Mouse (Mus musculus): ENCODE measurements around the gene C330007P06Rik. TPM values are rescaled to one million over a fixed set of nuclear protein-coding genes. Genes with fewer than 3 reads are reported as not detected.
"Not testable (repeated sequence)": the region's sequence is repeated elsewhere in the genome, so short reads cannot be mapped to it uniquely, and the experiment has no call there.

C330007P06Rik gene
- polyA plus RNA-seq (2016; fragmentation: Nextera tagmentation; extraction: Ambion mirVana) = 21.9 and 26.5 TPM in 2 replicates

DNA sequence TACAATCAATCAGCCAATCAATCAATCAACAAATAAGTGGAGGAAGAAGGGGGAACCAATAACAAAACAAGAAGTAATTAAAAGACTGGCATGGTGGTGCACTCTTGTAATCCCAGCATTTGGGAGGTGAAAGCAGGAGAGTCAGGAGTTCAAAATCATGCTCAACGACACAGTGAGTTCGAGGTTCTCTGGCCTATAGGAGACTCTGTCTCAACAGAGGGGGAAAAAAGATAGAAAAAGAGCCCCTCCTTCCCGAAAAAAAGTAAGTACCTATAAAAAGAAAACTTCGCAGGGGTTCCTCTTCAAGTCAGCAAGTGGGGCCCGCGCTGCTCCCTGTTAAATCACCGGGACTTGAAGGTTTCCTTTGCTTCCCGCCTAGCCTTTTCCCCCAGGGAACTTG lies at the start of gene C330007P06Rik, which contains the start of gene Ube2a:
Gene C330007P06Rik (minus strand): TSS at position 347 of the 400 bp plus-strand sequence.
Gene Ube2a (plus strand): TSS at position 136 of the 400 bp plus-strand sequence.
- Histone ChIP-seq H3K9me3 (no peaks in the 10 kb centered on the region), H3K4me3 (peak within 1 kb of the TSS; percentile 75), H3K4me1 (no peaks in the 10 kb centered on the region), H3K36me3 (no peaks in the 10 kb centered on the region), H3K27me3 (ENCODE audit: insufficient read depth, poor library complexity, severe bottlenecking) (peaks cover 9% of the 10 kb centered on the region; the same call in 1 of the 2 replicates), H3K27ac (peak within 1 kb of the TSS; percentile 87)
- DNase-seq (ENCODE audit: low spot score) = no peak
- WGBS = 19% methylated on average over 8 of the region's 8 CpGs

DNA sequence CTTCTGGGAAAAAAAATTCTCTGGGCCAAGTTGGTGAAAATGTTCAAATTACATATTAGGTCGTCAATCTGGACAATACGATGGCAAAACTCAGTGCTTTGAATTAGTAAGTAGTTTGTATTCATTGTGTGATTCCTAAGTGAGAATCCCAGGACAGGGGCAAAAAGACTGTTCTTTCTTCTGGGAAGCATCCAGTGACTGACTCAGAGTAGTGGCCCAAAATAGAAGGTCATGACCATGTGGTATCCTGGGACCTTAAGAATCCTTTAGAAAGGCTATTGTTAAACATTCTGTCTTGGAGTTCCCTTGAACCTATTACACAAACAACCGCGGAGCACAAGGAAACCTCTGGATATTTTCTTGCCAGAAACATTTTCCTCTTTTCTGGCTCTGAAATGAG lies 47.4 kb upstream of the C330007P06Rik start:
- 83% methylated on average over 4 of the region's 4 CpGs for WGBS
- H3K9me3 ChIP-seq = no peaks in the 10 kb centered on the region
- H3K36me3 ChIP-seq = no peaks in the 10 kb centered on the region
- H3K4me1 ChIP-seq = no peaks in the 10 kb centered on the region
- no peaks in the 10 kb centered on the region for H3K27me3 ChIP-seq (ENCODE audit: insufficient read depth, poor library complexity, severe bottlenecking)
- no peak overlapping the region for H3K4me3 ChIP-seq
- no peak overlapping the region for H3K27ac ChIP-seq
- no peak for DNase-seq (ENCODE audit: low spot score)

GRCm38 (mm10) chrX:36917749-36918148 lies 43.8 kb upstream of the C330007P06Rik start:
- H3K9me3 ChIP-seq = no peaks in the 10 kb centered on the region
- no peaks in the 10 kb centered on the region for H3K27me3 ChIP-seq (ENCODE audit: insufficient read depth, poor library complexity, severe bottlenecking)
- 94% methylated on average over 1 of the region's 1 CpGs for WGBS
- no peaks in the 10 kb centered on the region for H3K4me1 ChIP-seq
- no peaks in the 10 kb centered on the region for H3K36me3 ChIP-seq
- H3K4me3 ChIP-seq = no peak overlapping the region
- no peak for DNase-seq (ENCODE audit: low spot score)
- H3K27ac ChIP-seq = no peak overlapping the region

- no peaks in the 10 kb centered on the region for H3K9me3 ChIP-seq
- no peak for DNase-seq (ENCODE audit: low spot score)
- WGBS = 44% methylated on average over 12 of the region's 12 CpGs
- no peak overlapping the region for H3K4me3 ChIP-seq
- H3K27me3 ChIP-seq (ENCODE audit: insufficient read depth, poor library complexity, severe bottlenecking) = no peaks in the 10 kb centered on the region
- no peak overlapping the region for H3K27ac ChIP-seq
- no peaks in the 10 kb centered on the region for H3K4me1 ChIP-seq
- no peaks in the 10 kb centered on the region for H3K36me3 ChIP-seq
These were observed 37.4 kb upstream of the C330007P06Rik start for GRCm38 (mm10) chrX:36911343-36911742.

DNA sequence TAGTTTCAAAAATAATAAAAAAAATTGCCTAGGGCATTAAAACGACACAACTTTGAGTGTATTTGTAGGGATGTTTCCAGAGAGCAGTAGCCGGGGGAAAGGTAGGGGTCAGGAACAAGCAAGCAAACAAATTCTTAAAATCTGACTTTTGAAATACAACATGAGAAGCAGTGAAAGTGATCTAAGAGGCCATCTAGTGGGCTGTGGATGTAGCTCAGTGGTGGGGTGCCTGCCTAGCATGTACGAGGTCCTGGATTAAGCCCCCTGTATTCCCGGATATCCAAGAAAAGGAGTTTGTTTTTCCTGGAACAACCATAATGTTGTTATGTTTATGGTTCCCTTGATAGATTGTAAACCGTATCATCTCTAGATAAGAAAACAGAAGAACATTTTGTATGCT lies 32.6 kb upstream of the C330007P06Rik start:
- Histone ChIP-seq H3K9me3 (no peaks in the 10 kb centered on the region), H3K27me3 (ENCODE audit: insufficient read depth, poor library complexity, severe bottlenecking) (no peaks in the 10 kb centered on the region), H3K27ac (no peak overlapping the region), H3K4me3 (no peak overlapping the region), H3K36me3 (no peaks in the 10 kb centered on the region), H3K4me1 (no peaks in the 10 kb centered on the region)
- WGBS = 31% methylated on average over 5 of the region's 5 CpGs
- DNase-seq (ENCODE audit: low spot score) = no peak

- DNase-seq (ENCODE audit: low spot score) = peak; percentile 94
- Histone ChIP-seq H3K36me3 (no peaks in the 10 kb centered on the region), H3K27me3 (ENCODE audit: insufficient read depth, poor library complexity, severe bottlenecking) (no peaks in the 10 kb centered on the region), H3K4me1 (no peaks in the 10 kb centered on the region), H3K27ac (peak overlapping the region; percentile 87), H3K4me3 (peak overlapping the region; percentile 68), H3K9me3 (no peaks in the 10 kb centered on the region)
- WGBS = 19% methylated on average over 31 of the region's 32 CpGs
These were observed 29.3 kb upstream of the C330007P06Rik start for GRCm38 (mm10) chrX:36903115-36903768.

DNA sequence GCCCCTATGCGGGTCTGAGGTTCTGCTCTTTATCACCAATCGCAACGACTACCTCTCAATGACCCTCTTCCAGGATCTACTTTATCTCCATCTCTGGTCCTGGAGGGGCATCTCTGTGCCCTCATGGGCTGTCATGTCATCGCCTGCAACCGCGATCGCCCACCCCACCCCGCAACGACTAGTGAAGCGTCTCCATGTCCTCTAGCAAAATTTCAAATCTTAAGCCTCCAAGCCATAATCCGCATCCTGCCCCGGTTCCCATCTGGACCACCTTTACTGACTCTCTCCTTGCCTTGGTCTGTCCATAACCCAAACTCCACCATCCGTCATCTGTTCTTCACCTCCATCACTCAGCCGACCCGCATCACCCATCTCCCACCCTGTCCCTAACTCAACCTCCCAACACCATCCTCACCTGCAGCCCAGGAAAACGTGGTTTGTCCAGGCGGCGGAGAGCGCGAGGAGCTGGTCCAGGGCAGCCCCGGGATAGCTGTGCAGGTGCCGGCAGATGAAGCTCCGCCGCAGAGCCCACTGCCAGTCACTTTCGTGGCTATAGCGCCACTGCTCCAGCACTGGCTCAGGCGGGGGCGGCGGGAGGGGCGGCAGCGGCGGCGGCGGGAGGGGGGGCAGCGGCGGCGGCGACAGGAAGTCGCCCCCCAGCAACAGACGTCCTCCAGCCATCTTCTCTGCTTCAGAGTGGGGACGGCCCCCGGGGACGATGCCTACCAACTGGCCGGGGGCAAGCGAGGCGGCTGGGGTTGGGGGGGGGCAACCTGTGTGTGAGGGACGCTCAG lies 28.6 kb upstream of the C330007P06Rik start, which contains the start of gene Nkrf:
Gene Nkrf (minus strand): TSS at position 579 of the 794 bp plus-strand sequence.
- H3K36me3 ChIP-seq = no peaks in the 10 kb centered on the region
- H3K4me3 ChIP-seq = peak within 1 kb of the TSS; percentile 68

DNA sequence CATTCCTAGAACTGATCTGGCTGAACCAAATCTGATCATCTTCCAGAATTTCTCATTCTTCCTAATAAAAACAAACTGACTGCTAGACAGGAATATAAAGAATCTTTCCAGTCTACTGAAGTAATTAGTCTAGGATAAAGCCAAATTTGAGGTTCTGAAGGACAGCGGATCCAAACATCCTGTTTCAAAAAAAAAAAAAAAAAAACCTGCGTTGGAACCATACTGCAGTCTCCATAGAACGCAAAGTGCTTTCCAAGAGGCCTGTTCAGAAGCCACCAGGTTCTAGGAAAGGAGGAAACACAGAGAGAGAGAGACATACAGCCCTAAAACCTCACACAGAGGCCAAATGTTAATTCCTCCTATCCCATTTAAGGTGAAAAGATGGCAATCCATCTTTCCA lies 27.7 kb upstream of the C330007P06Rik start:
- DNase-seq (ENCODE audit: low spot score) = no peak
- H3K4me1 ChIP-seq = no peaks in the 10 kb centered on the region
- no peaks in the 10 kb centered on the region for H3K27me3 ChIP-seq (ENCODE audit: insufficient read depth, poor library complexity, severe bottlenecking)
- no peaks in the 10 kb centered on the region for H3K9me3 ChIP-seq
- no peaks in the 10 kb centered on the region for H3K36me3 ChIP-seq
- 35% methylated on average over 3 of the region's 3 CpGs for WGBS
- H3K4me3 ChIP-seq = peak overlapping the region; percentile 68
- no peak overlapping the region for H3K27ac ChIP-seq

More for the DNA sequence above, 28.6 kb upstream of the C330007P06Rik start, which contains the start of gene Nkrf:
- DNase-seq (ENCODE audit: low spot score) = no peak
- Histone ChIP-seq H3K4me1 (no peaks in the 10 kb centered on the region), H3K27me3 (ENCODE audit: insufficient read depth, poor library complexity, severe bottlenecking) (no peaks in the 10 kb centered on the region), H3K27ac (peak within 1 kb of the TSS; percentile 87), H3K9me3 (no peaks in the 10 kb centered on the region)
- WGBS = 18% methylated on average over 46 of the region's 47 CpGs

DNA sequence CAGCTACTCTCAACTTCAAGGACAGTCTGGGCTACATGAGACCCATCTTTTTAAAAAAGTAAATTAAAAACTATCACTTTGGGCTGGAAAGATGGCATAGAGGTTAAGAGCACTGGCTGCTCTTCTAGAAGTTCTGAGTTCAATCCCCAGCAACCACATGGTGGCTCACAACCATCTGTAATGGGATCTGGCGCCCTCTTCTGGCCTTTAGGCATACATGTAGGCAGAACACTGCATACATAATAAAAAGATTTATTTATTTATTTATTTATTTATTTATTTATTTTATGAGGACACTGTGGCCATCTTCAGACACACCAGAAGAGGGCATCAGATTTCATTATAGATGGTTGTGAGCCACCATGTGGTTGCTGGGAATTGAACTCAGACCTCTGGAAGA lies 25.0 kb upstream of the C330007P06Rik start:
- 21% methylated on average over 1 of the region's 1 CpGs for WGBS
- H3K27me3 ChIP-seq (ENCODE audit: insufficient read depth, poor library complexity, severe bottlenecking); H3K36me3 ChIP-seq; DNase-seq (ENCODE audit: low spot score); H3K27ac ChIP-seq; H3K4me1 ChIP-seq; H3K4me3 ChIP-seq; H3K9me3 ChIP-seq: not testable (repeated sequence)

DNA sequence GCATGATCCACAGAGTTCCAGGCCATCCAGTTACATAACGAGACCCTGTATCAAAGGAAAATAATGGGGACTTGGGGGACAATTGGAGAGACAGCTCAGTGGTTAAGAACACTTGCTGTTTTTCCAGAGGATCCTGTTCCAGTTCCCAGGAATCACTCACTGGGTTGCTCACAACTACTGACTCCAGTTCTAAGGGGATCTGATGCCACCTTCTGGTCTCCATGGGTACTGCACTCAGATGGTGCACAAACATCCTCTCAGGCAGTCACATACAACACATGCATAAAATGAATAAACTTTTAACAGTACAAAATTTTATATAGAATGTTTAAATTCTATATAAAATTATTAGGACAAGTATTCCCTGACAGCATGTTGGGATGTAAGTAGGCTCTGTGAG lies 10.8 kb upstream of the C330007P06Rik start:
- Histone ChIP-seq H3K4me1 (no peaks in the 10 kb centered on the region), H3K9me3 (no peaks in the 10 kb centered on the region), H3K27me3 (ENCODE audit: insufficient read depth, poor library complexity, severe bottlenecking) (no peaks in the 10 kb centered on the region), H3K36me3 (peaks cover 6% of the 10 kb centered on the region; the same call in 1 of the 2 replicates), H3K27ac (no peak overlapping the region), H3K4me3 (no peak overlapping the region)
- no peak for DNase-seq (ENCODE audit: low spot score)
- 92% methylated on average over 1 of the region's 1 CpGs for WGBS

- Histone ChIP-seq H3K4me1 (no peaks in the 10 kb centered on the region), H3K9me3 (no peaks in the 10 kb centered on the region), H3K4me3 (peak overlapping the region; percentile 75), H3K27me3 (ENCODE audit: insufficient read depth, poor library complexity, severe bottlenecking) (peaks cover 9% of the 10 kb centered on the region; the same call in 1 of the 2 replicates), H3K27ac (peak overlapping the region; percentile 87), H3K36me3 (no peaks in the 10 kb centered on the region)
- peak; percentile 72 for DNase-seq (ENCODE audit: low spot score)
- 11% methylated on average over 35 of the region's 36 CpGs for WGBS
These were observed 805 bp upstream of the C330007P06Rik start for GRCm38 (mm10) chrX:36874704-36875128.

DNA sequence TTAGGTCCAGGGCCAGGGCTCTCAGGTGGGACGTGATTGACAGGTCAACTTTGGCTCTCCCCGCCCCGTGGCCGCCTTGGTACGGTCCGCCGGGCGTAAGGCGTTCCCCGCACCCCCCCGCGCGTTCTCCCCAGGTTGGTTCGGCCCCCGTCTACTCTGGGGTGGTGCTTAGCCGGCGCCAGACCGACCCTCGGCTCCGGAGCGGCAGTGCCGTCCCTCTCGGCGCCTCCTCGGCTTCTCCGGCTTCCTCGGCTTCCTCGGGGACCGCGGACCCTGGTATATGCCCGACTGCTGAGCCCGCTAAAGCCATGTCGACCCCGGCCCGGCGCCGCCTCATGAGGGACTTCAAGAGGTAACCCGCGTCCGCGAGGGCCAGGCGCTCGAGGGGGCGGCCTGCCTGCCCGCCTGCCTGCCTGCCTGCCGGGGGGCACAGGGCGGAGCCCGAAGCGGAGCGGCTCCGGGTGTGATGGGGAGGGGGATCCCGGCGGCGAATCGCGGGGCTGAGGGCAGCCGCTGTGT lies 326 bp upstream of the C330007P06Rik start:
- Histone ChIP-seq H3K4me3 (peak overlapping the region; percentile 75), H3K27me3 (ENCODE audit: insufficient read depth, poor library complexity, severe bottlenecking) (peaks cover 9% of the 10 kb centered on the region; the same call in 1 of the 2 replicates), H3K9me3 (no peaks in the 10 kb centered on the region), H3K4me1 (no peaks in the 10 kb centered on the region), H3K27ac (peak overlapping the region; percentile 87), H3K36me3 (no peaks in the 10 kb centered on the region)
- WGBS = 14% methylated on average over 55 of the region's 57 CpGs
- DNase-seq (ENCODE audit: low spot score) = peak; percentile 92

DNA sequence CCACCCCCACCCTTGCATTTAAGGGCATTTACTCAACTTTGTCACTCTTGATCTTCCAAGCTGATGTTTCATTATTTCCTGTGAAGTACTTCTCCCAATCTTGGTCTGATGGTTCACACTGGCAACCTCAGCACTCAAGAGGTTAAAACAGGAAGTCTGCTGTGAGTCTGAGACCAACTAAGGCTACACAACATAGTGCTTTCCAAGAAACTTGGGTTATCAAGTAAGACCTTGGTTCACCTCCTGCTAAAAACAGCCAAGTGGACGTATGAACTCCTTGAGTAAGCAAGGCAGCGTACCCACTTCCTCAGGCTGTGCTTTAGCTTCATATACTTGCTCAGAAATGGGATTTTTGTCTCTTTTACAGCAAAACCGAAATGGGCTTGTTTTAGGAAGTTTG lies 3.5 kb downstream of the C330007P06Rik start:
- Histone ChIP-seq H3K4me3 (no peak overlapping the region), H3K36me3 (no peaks in the 10 kb centered on the region), H3K27ac (no peak overlapping the region), H3K4me1 (no peaks in the 10 kb centered on the region), H3K27me3 (ENCODE audit: insufficient read depth, poor library complexity, severe bottlenecking) (peaks cover 9% of the 10 kb centered on the region; the same call in 1 of the 2 replicates), H3K9me3 (no peaks in the 10 kb centered on the region)
- 65% methylated on average over 3 of the region's 3 CpGs for WGBS
- DNase-seq (ENCODE audit: low spot score) = no peak
